Mouse (Mus musculus) c-Kit-positive CD71-negative TER-119-negative erythroid progenitor cells, embryonic 14.5 days (primary cell): ENCODE results near the gene Inka2.

Source experiments
- DNase-seq: peaks from one replicate; pipeline ENCODE4 v3.0.0-alpha.2; 2013; ENCODE audit warnings: low read depth

The Inka2 gene

DNA sequence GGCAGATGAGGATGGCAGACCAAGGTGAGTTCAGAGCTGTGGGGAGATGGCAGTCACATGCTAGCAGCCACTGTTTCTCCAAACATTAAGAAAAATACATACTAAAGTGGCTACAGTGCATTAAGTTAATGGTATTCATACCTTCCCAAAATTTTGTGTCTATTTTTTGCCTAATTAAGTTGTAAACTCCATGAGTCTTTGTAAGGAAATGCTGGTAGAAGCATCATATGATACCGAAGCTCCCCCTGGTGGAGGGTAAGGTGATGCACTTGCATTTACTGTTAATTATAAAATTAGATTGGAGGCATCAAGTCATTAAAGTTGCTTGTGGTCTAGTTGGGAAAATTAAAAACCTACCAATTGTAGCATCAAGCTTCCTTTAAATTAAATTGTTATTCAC is 21.6 kb downstream of the Inka2 start:
- DNase-seq: peak; percentile 53

DNA sequence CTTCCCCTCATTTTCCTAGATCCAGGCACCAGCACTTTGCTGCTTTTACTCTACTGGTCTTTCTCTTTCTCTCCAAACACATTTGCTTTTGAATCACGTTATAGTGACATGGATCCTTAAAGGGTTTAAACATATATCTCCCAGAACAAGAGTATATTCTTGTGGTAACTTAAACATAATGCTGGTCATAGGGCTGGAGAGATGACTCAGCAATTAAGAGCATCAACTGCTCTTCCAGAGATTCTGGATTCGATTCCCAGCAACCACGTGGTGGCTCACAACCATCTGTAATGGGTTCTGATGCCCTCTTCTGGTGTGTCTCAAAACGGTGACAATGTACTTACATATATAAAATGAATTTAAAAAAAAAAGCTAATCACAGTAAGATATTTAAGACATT is 28.0 kb downstream of the Inka2 start:
- DNase-seq: no peak

GRCm38 (mm10) chr3:105733538-105733937 is 29.1 kb downstream of the Inka2 start:
- no peak for DNase-seq

- no peak for DNase-seq
Observed at GRCm38 (mm10) chr3:105735285-105735684, 30.9 kb downstream of the Inka2 start.

- DNase-seq: no peak
Observed at GRCm38 (mm10) chr3:105736148-105736547, 31.7 kb downstream of the Inka2 start.

- no peak for DNase-seq
Observed at GRCm38 (mm10) chr3:105737070-105737469, 32.7 kb downstream of the Inka2 start.

GRCm38 (mm10) chr3:105737666-105738065 is 33.3 kb downstream of the Inka2 start:
- no peak for DNase-seq

DNA sequence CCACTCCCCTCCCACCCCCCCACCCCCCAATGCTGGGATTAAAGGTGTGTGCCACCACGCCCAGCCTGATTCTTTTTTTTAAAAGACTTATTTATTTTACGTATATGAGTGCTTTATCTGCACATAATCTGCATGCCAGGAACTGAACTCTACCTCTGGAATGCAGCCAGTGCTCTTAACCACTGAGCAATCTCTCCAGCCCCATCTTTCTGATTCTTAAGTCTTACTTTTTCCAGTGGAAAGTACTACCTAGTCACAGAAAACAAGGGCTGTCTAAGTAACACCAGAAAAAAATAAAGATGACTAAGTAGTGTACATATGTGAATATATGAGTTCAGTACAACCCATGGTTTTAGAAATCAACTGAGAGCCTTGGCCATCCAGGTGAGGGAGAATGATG is 42.1 kb downstream of the Inka2 start:
- no peak for DNase-seq

- DNase-seq: no peak
Observed at GRCm38 (mm10) chr3:105750810-105751209, 46.4 kb downstream of the Inka2 start.

- DNase-seq: no peak
Observed at GRCm38 (mm10) chr3:105754184-105754583, 49.8 kb downstream of the Inka2 start.

DNA sequence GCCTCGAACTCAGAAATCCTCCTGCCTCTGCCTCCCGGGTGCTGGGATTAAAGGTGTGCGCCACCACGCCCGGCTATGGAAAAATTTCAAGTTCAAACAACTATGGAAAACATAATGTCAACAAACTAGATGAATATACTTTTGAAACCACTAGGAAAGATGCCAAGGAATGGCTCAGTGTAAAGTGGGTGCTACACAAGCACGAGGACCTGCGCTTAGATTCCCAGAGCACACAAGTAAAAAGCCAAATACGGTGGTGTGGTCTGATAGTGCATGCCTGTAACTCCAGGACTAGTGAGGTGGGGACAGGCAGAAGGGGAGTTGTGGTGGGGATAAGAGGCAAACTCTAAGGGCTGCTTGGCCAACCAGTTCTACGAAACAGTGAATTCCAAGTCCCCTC is 50.7 kb downstream of the Inka2 start:
- DNase-seq: no peak

- DNase-seq: no peak
Observed at GRCm38 (mm10) chr3:105756505-105756904, 52.1 kb downstream of the Inka2 start.

DNA sequence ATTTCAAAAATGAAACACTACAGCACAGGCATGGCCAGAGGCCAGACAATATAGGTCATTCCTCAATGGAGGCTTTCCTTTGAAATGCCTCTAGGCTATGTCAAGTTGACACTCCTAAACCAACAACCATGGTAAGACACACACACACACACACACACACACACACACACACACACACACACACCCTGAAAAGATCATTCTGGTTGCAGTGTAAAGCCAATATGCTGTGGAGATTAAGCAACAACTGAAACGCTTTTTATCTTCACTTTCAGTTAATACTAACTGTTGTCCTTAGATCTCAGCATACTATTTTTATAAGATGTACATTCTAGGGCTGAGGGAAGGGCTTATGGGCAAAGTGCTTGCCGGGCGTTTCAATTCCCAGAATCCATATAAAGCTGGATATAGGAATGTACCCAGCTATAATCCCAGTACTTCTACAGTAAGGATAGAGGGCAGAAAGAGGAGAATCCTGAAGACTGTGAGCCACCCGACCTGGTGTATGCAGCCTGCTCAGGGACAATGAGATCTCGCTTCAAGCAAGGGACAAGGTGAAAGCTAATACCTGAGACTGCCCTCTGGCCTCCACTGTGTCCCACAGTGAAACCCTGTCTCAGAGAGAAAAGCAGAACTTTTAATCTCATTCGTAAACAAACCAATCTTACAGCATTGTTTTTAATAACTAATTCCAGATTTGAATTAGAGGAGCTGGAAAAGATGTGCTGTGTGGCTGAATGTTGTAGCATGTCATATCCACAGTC is 53.1 kb downstream of the Inka2 start:
- DNase-seq: no peak

- no peak for DNase-seq
Observed at GRCm38 (mm10) chr3:105758098-105758497, 53.7 kb downstream of the Inka2 start.

DNA sequence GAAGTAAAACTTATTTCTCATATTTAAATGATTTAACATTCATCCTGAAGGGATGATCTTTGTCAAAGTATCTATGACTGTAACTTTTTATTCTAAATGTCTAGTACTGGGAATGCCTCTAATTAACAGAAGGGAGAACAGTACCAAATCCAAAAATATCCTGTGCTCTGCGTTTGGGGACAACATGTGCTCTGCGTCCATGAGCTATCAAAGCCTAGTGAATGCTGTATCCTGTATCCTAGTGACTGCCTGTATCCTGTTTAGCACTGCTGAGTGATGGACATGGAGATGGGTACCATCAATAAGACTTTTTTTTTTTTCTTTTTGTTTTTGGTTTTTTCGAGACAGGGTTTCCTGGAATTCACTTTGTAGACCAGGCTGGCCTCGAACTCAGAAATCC is 54.3 kb downstream of the Inka2 start:
- no peak for DNase-seq

- DNase-seq: no peak
Observed at GRCm38 (mm10) chr3:105760063-105760462, 55.7 kb downstream of the Inka2 start.

DNA sequence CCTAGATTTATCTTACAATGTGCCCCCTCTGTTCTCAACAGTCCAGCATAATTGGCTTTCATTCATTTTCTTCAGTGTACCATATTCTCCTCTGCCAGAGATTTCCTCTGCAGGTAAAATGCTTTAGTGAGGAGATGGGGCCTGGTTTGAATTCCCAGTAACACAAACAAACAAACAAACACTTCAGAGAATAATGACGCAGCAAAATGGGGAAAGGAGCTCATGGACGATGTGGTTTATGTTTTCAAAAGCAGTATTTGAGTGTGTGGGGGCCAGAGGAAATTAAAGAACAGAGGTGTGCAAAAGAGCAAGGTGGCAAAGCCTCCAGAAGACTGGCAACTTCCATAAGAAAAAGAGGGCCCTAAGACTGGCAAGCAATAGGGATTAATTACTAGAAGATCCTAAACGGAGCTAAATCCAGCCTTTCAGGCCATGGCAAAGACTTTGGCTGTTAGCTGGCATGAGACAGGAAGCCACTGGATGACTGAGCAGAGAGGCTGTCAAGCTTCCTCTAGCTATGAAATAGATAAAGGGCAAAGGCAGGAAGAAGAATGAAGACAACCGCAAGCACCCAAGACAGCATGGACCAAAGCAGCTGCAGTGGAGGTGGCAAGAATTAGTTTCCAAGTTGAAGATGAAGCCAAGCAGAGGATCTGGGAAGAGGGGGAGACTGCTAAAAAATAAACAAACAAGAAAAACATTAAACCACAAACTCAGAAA is 58.9 kb downstream of the Inka2 start:
- peak; percentile 26 for DNase-seq

- DNase-seq: peak; percentile 36
Observed at GRCm38 (mm10) chr3:105768529-105768928, 64.1 kb downstream of the Inka2 start.

DNA sequence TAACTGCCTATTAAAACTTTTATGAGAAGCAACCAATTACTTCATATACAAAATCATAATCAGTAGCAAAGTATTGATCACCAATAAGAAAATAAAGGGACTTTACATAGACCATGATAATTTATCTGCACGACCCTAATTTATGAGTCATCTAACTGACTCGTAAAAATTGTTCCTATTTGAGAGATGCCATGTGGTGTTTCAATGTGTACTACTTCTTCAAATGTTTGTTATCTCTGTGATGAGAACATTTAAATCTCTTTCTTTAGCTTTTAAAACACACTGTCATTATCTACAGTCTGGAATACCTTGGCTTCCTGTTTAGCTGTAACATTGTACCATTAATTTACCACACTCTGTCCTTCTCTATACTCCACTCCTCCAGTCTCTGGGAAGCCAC is 65.0 kb downstream of the Inka2 start:
- no peak for DNase-seq
